Mouse (Mus musculus) erythroblast, embryonic 14.5 days (primary cell): Measurements from ENCODE around the gene Casr.

Source experiments
- GATA1 ChIP-seq: IDR thresholded peaks from 2 replicates; pipeline ENCODE4 v1.6.1; 2012; ENCODE audit warnings: low read length, inconsistent platforms, mixed read lengths
- TAL1 ChIP-seq: IDR thresholded peaks from 3 replicates; pipeline ENCODE4 v1.6.1; 2012; ENCODE audit warnings: low read length, inconsistent platforms, mixed read lengths

GRCm38 (mm10) chr16:36505134-36505533 is 56.8 kb downstream of the Casr start:
- no peak for TF ChIP-seq GATA1
- TF ChIP-seq TAL1: no peak
